Mouse (Mus musculus) urinary bladder, postnatal 10 days (tissue): ENCODE measurements around the gene 1700029P11Rik.
"Not testable (repeated sequence)": the region's sequence is repeated elsewhere in the genome, so short reads cannot be mapped to it uniquely, and the experiment has no call there.

ENCODE experiments used
- DNase-seq: peaks from one replicate; pipeline ENCODE4 v3.0.0; 2022; ENCODE audit warnings: low spot score

Gene 1700029P11Rik

DNA sequence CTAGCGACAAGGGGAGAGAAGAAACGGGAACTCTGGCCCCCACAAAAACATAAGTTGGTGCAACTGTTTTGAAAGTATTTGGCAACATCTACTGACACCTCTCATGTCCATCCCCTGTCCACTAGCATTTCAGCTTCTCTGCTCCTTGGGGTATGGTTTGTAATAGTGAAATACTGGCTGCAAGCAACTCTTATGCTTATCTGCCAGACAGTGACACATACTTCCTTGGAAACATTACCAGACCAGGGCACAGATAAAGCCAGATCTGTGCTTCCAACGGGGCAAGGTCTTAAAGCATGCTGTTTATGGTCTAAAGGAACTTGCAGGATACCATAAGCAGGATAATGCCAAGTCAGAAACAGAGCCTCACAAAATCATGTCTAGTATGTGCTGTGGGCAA lies 21.4 kb upstream of the 1700029P11Rik start:
- no peak for DNase-seq

DNA sequence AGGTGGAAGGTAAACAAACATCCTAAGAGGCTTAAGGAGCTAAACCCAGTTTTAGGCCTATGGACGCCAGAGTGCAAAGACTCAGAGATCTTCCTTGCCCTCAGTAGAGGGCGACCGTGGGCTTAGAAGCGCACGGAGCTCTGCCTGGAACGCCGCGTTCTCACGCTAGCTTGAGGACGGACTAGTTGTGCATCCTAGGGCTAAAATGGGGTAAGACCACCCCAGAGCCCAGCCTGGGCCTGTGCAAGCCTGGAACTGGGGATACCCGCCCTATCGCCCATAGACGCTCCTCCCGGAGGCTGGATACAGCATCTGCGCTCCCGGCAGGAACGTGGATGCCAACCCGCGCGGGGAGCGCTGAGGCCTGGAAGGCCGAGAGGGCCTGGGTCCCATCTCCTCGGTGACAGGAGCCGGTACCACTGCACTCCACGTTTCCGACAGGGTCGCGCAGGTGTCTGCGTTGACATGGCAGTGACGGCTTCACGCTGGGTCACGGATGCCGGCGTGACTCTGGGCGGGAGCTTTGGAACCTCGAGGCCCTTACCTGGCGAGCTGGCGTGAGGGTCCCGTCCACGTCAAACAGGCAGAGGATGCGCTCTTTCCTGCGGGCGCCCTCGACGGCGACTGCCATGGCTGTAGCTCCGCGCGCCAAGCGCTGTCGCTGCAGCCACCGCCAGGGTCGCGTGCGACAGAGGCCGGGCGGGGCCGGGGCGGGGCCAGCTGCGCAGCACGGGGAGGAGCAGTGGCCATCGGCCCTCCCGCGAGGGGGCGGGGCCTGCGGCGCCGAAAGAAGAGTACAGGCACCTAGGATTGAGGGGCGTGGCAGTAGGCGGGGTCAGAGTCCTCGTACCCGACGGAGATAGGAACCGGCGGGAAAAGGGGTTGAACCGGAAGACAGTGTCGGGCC lies 19.9 kb upstream of the 1700029P11Rik start, which contains the start of gene Pmm1:
TSS of gene Pmm1 (minus strand) at position 760 of the 907 bp plus-strand sequence.
- DNase-seq = peak; percentile 89

DNA sequence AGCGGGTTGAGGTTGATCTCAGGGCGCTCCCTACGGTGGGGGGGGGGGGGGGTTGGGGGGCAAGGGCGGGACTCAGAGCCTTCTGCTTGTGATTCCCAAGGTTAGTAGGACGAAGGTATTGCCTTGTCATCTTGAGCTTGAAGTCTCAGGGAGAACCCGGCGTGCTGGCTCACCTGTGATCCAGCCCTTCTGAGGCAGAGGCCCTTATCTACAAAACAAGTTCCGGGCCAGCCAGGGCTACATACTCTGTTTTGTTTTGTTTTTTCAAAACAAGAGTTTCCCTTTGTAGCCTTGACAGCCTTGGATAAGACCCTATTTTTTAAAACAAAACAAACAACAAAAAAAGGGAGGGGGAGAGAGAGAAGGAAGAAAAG lies 19.3 kb upstream of the 1700029P11Rik start:
- DNase-seq = no peak

DNA sequence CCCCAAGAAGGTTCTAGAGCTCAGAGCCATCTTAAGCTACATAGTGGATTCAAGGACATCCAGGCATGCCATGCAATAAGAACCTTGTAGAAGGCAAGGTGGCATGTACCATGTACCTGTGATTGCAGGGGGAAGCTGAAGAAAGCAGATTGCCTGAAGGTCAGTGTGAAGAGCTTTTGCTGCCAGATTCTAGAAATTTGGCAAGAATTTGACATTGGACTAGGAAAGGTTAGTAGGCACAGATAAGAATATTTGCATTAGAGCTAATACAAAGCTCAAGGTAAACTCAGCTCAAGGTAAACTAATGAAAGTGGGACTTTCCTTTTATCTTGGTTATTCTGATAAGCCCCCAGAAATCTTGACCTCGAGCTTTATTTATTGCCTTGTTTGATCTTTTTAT lies 16.1 kb upstream of the 1700029P11Rik start:
- DNase-seq = no peak

DNA sequence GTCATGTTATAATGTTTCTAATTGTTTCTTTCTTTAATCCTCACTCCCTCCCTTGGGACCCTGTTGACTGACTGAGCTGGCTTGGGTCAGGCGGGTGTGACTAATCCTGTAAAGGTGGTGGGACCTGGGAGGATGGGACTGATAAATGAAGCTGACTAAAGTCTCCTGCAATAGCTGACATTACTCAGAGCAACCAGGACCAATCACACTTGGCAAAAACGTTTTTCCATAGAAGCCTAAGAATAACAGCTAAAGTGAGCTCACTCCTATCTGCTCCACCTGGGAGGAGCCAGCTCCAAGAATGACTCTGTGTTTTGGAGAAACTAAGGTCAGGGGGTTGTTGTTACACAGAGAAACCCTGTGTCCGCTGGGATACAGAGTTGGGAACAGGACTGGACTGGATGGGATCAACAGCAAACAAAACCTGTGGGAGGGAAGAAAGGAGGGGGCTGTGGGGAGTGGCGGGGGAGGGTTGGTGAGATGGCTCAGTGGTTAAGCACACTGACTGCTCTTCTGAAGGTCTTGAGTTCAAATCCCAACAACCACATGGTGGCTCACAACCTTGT lies 15.3 kb upstream of the 1700029P11Rik start:
- no peak for DNase-seq

DNA sequence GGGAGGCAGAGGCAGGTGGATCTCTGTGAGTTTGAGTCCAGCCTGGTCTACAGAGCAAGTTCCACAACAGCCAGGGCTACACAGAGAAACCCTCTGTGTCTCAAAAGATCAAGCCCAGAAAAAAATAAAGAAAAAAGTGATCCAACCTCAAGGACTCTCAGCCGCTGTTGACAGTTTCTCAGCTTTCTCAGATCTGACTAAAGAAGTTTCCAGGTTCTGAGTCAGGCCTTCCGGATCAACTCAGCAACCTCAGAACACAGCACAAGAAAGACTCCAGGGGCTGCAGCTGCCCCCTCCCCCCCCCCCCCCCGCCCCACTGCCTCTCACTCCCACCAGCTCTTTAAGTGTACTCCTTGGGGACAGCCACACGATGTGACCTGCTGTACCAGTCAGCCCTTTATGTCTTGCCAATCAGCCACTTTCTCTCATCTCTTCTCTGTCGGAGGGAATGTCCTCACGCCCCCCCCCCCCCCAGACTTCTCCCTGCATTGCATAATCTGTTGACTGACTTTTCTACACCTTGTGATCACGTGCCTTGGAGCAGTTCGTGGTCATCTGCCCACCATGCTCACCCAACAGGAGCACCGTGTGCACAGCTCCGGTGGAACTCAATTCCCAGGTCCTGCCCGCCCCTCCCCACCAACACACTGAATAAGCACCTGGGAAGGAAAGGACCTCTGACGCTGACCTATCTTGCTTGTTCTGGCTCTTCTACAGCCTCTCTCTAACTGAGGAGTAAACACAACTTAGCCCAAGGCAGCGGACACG lies 14.1 kb upstream of the 1700029P11Rik start:
- DNase-seq = no peak

DNA sequence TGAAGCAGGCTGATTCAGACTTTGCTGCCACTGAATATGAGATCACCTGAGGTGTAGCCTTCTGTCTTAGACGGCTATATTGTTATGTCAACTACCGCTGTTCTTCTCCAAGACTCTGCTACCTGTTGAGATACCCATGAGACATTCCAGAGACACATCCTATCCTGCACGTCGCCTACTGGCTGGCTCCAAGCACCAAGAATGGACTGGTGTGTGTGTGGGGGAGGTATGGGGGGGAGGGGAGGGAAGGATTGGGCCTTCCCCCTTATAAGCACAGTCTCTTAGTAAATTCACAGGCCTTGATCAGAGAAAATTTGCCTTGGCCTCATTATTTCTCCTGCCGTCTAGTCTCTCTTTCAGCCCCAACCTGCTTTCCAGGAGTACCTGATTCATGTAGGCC lies 12.5 kb upstream of the 1700029P11Rik start:
- no peak for DNase-seq

DNA sequence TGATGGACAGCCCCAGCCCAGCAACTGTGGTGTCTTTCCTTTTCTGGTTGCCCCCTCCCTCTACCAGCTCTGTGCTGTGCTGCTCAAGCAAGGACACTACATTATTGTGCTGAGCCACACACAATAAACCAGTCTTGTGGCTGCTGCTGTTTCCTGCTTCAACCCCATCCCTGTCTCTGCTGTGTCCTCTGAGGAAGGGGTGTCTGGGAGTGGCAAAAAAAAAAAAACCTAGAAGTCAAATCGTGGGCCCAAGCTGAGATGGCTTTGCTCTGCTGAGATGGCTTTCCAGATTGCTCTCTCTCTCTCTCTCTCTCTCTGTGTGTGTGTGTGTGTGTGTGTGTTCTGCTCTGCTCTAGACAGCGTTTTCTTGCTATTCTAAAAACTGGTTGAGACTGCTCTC lies 11.9 kb upstream of the 1700029P11Rik start:
- DNase-seq = no peak

DNA sequence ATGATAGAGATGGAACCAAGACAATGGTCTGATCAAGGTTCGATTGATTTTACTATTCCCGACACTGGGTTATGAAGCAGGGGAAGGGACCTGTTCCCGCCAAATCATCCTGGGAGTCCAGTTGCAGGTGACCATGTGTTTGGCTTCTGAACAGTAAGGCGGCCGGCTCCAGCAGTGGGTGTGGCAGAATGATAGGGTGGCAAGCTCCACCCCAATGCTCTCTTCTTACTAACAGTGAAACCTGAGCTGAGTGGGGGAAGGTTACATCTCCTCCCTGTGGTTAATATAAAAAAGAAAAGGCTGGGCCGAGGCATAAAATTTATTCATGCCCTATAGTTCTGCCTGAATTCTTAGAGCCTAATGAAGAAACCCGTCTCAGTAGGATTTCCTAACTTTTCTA lies 11.2 kb upstream of the 1700029P11Rik start:
- DNase-seq = no peak

DNA sequence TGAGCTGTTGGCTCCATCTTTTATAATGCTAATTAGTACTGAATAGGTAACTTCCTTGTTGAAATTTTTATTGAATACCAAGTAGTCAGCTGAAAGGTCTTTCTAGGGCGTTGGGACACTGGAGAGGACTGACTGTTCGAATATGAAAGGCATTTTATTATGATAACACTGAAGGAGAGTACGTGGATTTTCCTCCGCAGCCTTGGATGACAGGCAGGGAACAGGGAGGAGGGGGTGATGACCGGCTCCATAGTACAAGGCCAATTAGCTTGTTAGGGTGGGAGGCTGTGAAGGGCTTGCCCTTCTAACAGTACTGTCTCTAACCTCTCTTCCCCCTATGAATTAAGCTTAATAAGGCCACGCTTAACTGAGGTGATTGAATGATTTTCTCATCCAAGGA lies 10.7 kb upstream of the 1700029P11Rik start:
- not testable (repeated sequence) for DNase-seq

DNA sequence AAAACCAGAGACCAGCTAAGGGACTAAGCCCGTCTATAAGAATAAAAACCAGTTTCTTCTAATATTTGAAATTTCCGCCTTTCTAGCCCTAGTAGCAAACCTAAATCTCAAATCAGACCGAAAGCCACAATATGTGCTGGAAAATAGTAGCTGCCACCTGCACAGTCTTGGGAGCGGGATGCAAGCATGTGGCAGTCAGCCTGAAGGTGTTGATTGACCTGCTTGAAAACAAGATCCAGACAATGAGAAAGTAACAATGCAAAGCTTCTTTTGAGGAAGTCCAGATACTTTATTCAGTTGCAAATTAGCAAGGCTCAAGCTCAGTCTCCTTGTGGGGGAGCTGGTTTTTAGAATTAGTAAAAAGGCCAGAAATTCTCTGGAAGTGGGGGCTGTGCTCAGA lies 9.8 kb upstream of the 1700029P11Rik start:
- DNase-seq = not testable (repeated sequence)

DNA sequence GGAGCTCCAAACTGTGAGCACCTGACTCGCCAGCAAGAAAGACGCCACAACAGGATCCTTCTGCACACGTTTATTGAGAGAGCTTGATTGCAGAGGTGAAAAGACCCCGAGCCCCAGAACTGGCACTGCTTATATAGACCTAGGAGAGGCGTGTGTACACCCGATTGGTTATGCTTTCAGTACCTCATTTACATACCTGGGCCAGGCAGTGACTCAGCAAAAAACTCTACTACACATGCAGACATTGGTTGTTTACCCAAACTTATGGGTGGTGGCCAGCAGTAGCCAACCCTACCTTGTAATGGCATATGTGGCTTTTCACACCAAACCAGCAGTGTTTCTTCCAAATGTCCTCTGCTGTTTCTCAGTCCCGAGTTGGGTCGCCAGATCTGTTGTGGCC lies 5.2 kb upstream of the 1700029P11Rik start:
- DNase-seq = not testable (repeated sequence)

DNA sequence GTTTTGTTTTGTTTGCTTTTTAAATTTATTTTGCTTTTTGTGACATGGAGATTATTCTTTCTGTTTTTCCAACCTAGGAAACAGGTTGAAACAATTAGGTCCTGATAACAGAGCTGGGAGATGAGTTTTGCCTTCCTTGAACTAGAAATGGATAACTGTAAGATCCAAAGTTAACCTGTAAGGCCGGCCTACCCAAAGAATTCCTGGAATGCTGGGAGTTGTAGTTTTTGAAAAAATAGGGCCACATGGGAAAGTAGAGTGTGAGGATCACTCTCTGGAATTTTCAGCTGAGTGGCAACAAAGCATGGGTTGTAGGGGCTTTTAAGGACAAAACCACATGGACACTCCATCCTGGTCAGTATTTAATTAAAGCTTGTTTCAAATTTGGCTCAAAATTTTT lies 1.8 kb downstream of the 1700029P11Rik start:
- DNase-seq = no peak

DNA sequence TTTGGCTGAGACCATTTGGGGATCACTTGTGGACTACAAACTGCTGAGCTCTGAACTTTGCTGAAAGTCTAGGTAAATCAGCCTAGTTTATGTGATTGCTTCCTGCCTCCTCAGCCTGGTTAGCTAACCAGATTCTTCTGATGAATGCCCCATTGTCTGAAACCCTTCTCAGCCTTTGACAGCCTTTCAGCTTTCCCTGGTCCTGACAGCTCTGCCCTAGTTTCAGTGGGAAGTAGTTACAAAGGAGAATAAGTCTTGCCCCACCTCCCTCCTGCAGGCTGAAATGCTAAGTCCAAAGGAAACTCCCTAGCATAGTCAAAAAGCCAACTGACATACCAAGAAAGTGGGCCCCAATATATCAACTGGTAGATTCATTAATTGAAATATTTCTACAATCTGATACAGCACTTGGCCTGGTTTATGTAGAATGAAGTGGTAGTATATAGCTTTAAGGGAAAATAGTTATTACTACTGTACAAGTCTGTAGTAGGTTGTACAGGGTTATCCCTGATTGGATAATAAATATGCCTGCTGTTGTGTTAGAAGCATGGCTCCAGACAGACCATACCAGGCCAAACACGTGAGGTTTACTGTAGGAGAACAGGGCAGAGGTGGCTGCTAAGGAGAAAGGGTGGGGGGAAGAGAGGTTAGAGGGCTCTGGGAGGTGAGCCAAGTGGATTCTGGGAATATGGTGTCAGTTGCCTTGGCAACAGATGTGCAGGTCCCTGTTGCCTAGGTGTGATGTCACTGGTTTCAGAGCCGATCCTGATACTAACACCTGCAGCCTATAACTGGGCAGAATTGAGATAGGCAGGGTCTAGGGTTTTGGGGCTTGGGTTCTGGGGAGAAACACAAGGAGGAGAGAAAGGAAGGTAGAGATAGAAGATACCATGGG lies 5.2 kb downstream of the 1700029P11Rik start:
- DNase-seq = no peak

DNA sequence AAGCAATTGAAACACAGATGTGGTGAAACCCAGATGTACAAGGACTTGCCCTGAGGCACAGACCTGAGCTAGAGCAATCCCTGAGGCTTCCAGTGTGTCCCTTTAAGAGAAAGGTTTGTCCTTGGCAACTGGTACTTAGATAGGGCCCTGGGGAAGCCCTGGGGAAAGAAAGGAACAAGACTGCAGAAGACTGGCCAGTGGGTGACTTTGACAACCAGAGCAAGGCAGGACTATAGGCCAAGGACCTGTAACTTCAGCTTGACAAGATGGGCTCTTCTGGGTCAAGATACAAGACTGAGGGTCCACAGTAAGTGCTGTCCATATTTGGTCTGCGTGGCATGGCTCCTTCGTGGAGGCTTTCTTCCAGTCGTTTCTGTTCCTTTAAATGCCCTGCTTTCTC lies 7.3 kb downstream of the 1700029P11Rik start, which contains the start of gene Xrcc6:
TSS of gene Xrcc6 (plus strand) at position 190 of the 400 bp plus-strand sequence.
- no peak for DNase-seq

DNA sequence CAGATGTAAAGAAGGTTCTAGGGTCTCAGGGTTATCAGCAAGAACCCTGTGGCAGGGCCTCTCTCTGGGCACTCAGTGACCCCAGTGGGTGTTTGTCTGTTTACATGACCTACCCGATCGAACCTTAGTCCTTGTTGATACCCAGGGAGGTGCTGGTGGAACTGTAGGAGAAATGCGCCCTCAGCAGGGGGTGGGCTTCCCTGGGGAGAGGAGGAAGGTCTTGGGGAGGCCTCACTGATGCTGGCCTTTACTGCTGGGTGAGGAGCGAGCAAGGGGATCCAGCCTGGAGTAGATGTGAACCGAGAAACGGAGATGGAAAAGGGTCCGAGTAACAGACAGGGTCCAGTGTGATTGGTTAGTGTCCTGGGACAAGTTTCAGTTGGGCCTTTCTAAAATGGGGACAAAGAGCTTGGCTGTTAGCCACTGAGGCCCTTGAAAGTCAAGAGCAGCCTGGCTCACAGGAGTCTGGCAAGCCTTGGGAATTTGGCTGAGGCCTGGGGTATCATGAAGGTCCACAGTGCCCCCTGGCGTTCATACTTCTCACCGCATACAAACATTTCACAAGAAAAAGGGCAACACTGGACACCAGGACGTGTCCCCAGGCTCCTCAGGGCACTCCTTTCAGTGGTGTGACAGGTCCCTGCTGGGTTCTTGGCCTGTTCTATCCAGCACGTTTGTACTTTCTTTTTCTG lies 9.2 kb downstream of the 1700029P11Rik start:
- DNase-seq = peak; percentile 58

DNA sequence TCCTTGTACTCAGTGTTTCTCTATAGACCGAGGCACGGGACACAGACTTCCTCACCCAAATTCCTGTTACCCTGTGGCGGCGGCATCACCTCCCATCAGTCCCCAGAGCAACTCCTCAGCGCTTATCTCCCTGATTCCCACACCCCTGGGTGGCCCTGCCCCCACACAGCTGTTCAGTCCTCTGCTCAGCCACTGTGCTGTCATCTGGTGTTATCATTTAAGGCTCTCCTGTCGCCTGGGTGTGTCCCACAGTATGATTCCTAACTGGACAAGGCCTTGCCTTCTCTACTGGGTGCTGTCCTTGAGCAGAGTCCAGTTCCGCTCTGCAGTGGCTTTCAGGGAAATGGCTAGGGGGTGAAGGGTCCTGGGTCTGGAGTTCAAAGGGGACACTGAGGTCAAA lies 10.2 kb downstream of the 1700029P11Rik start:
- no peak for DNase-seq

DNA sequence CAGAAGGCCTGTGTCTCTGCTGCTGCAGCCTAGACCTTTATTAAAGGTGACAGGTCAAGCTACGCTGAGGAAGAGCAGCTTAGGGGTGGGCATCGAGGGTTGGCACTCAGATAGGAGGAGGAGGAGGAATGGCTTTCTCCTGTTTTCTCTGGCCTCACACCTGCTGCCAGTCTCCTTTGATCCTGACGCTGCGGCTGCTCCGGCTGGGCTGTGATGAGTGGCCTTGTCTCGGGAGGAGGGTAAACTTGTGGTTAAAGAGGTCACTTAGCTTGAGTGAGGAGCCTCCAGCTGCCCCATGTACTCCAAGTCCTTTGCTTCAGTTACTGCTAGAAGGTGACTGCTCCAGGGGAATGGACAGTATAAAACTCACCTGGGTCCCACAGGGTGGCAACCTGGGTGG lies 13.7 kb downstream of the 1700029P11Rik start:
- no peak for DNase-seq

DNA sequence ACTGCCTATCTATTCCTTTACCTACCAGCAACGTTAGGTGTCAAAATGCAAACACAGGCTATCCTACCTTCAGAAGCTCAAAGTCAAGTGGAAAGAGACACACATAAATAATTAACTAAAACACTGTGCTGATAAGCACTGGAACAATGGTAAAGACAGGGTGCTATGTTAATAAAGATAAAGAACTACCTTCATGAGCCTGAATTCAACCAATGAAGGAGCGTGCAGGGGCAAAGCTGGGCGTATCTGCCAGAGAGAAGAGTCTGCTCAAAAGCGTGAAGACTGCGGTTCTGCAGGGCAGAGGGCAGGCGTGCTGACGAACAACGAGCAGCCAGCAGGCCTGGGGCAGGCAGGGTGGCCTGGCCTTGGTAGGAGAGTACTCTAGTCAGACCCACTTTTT lies 23.9 kb downstream of the 1700029P11Rik start:
- no peak for DNase-seq

DNA sequence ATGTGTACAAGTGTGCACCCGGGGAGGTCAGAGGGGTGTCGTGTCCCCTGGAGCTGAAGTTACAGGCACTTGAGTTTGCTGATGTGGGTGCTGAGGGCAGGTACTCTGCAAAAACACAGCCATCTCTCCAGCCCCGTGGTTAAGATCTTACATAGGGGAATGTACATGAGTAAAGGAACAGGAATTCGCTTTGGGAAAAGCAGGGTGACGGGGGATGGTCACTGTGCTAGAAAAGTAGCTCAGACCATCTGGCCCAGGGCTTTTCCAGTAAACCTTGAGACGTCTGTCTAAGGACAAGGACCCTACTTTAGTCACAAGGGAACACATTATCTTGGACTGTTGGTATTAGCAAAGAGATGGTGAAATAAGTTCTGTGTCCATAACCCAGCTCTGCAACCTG lies 31.6 kb downstream of the 1700029P11Rik start:
- no peak for DNase-seq

DNA sequence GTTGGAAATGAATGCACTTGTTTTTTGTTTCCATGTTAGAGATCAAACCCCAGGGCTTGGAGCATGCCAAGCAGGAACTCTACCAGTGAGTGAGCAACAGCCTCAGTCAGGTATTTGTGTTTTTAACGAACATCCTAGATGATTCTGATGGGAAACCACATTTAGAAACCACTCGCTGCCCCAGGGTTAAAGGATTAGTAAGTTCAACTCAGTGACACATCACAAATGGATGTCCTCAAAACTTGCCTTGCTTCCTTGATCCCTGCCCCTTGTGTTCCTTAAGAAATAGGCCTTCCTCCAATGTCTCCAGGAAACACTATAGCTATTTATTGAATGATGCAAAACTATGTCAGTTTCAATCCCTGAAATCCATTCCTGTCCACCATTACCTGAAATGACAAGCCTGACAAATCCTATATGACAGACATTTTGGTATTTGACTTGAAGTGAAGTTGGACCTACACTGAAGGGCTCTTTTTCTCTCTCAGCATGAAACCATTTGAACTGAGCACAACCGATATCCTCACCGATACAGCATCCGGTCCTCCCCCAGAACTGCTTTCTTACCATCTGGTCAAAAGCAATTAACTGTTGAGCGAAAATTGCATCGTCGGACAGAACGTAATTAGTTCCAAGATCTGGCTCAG lies 34.5 kb downstream of the 1700029P11Rik start:
- DNase-seq = no peak
